Mouse (Mus musculus) spleen, adult 2 months (tissue): ENCODE measurements around the gene Zg16.

ENCODE experiments used
- CTCF ChIP-seq: fragments of 200-500 bp; IDR thresholded peaks from 2 replicates; pipeline ENCODE4 v1.5.1; 2011; ENCODE audit warnings: mild to moderate bottlenecking, inconsistent platforms; ENCODE audit not compliant: insufficient read depth, insufficient read length, insufficient replicate concordance; ENCODE audit errors: extremely low read depth
- POLR2A ChIP-seq: fragments of 200-500 bp; IDR thresholded peaks from 2 replicates; pipeline ENCODE4 v1.6.1; 2011; ENCODE audit warnings: low read depth, low read length, inconsistent platforms

GRCm38 (mm10) chr7:127077692-127078091 lies 9.4 kb downstream of the Zg16 start:
- TF ChIP-seq CTCF, result peak; percentile 27; the same call in 1 of the 2 replicates
- TF ChIP-seq POLR2A, result no peak
